Mouse (Mus musculus) stomach, postnatal 0 days (tissue): ENCODE measurements at regions not wholly inside any gene's neighbourhood (a gene's known extent, or its start where the extent isn't known, plus 50 kb on each side); places are given as distances from the start of the nearest gene placed in this dataset.

Experiments
- ATAC-seq: fragments of 200-750 bp; cut with Nextera tagmentation; 2 replicates; pipeline ENCODE4 v1.8.0; 2017; ENCODE audit not compliant: low FRiP score, low TSS enrichment
- DNase-seq: peaks from one replicate; pipeline ENCODE4 v3.0.0-alpha.2; 2016; ENCODE audit warnings: low spot score
- H3K27ac ChIP-seq: fragments of 300-500 bp; sonication (generic); replicated peaks from 2 replicates; pipeline ENCODE4 v1.5.1; 2014; ENCODE audit warnings: mild to moderate bottlenecking, control low read depth
- H3K27me3 ChIP-seq: fragments of 300-500 bp; sonication (generic); 2 replicates; pipeline ENCODE4 v1.6.1; 2014; ENCODE audit warnings: low read length; ENCODE audit not compliant: control insufficient read depth, insufficient read depth
- H3K36me3 ChIP-seq: fragments of 300-500 bp; sonication (generic); 2 replicates; pipeline ENCODE4 v1.6.1; 2014; ENCODE audit warnings: low read length, mixed read lengths; ENCODE audit not compliant: control insufficient read depth, insufficient read depth
- H3K4me1 ChIP-seq: fragments of 300-500 bp; sonication (generic); replicated peaks from 2 replicates; pipeline ENCODE4 v1.6.1; 2014; ENCODE audit warnings: antibody characterized with exemption; ENCODE audit not compliant: control insufficient read depth, insufficient read depth
- H3K4me2 ChIP-seq: fragments of 300-500 bp; sonication (generic); replicated peaks from 2 replicates; pipeline ENCODE4 v1.6.1; 2014; ENCODE audit warnings: low read depth, mild to moderate bottlenecking, control low read depth, moderate library complexity
- H3K4me3 ChIP-seq: fragments of 300-500 bp; sonication (generic); 2 replicates; pipeline ENCODE4 v1.5.1; 2014; ENCODE audit warnings: low read depth, low read length, control low read depth
- H3K9ac ChIP-seq: fragments of 300-500 bp; sonication (generic); 2 replicates; pipeline ENCODE4 v1.6.1; 2014; ENCODE audit warnings: mild to moderate bottlenecking, low read length, control low read depth, mixed read lengths
- H3K9me3 ChIP-seq: fragments of 300-500 bp; sonication (generic); 2 replicates; pipeline ENCODE4 v1.6.1; 2016; ENCODE audit warnings: low read length; ENCODE audit not compliant: control insufficient read depth
- CTCF ChIP-seq: IDR thresholded peaks from 2 replicates; pipeline ENCODE4 v1.5.1; 2016; ENCODE audit warnings: antibody characterized with exemption, low read depth, mild to moderate bottlenecking, moderate library complexity
- EP300 ChIP-seq: optimal IDR thresholded peaks from 2 replicates; pipeline ENCODE3; 2016; ENCODE audit warnings: antibody characterized with exemption
- WGBS: fragments of 180-500 bp; shearing (Covaris S2); extraction: QIAGEN DNeasy Blood & Tissue Kit; methylation state at CpG from one replicate; pipeline ENCODE4 v1.1.7; 2014; 5-methylcytosine and 5-hydroxymethylcytosine counted together

- Histone ChIP-seq H3K27me3 (no peaks in the 10 kb centered on the region), H3K36me3 (no peaks in the 10 kb centered on the region), H3K4me1 (no peaks in the 10 kb centered on the region), H3K9me3 (no peaks in the 10 kb centered on the region), H3K4me3 (no peak overlapping the region), H3K4me2 (no peak overlapping the region), H3K9ac (no peak overlapping the region), H3K27ac (no peak overlapping the region)
- ATAC-seq (no peak), DNase-seq (no peak)
- TF ChIP-seq CTCF = no peak
- TF ChIP-seq EP300 = no peak
- 44% methylated on average over 6 of the region's 6 CpGs for WGBS
These were observed 108.0 kb upstream of the Ank start for GRCm38 (mm10) chr15:27358441-27358840.

- Histone ChIP-seq H3K4me3 (no peak overlapping the region), H3K9me3 (no peaks in the 10 kb centered on the region), H3K4me1 (no peaks in the 10 kb centered on the region), H3K27ac (no peak overlapping the region), H3K4me2 (no peak overlapping the region), H3K36me3 (no peaks in the 10 kb centered on the region), H3K9ac (no peak overlapping the region), H3K27me3 (no peaks in the 10 kb centered on the region)
- no peak for ATAC-seq
- no peak for DNase-seq
- 41% methylated on average over 1 of the region's 1 CpGs for WGBS
- TF ChIP-seq EP300 = no peak
- no peak for TF ChIP-seq CTCF
These were observed 107.2 kb upstream of the Ank start for GRCm38 (mm10) chr15:27359271-27359670.

GRCm38 (mm10) chr15:27374517-27374916 is 92.0 kb upstream of the Ank start:
- WGBS = 68% methylated on average over 1 of the region's 1 CpGs
- DNase-seq = no peak
- Histone ChIP-seq H3K4me3 (no peak overlapping the region), H3K36me3 (no peaks in the 10 kb centered on the region), H3K4me1 (no peaks in the 10 kb centered on the region), H3K9ac (no peak overlapping the region), H3K27ac (no peak overlapping the region), H3K4me2 (no peak overlapping the region), H3K27me3 (no peaks in the 10 kb centered on the region), H3K9me3 (no peaks in the 10 kb centered on the region)
- no peak for TF ChIP-seq EP300
- TF ChIP-seq CTCF = peak; percentile 18; the same call in 1 of the 2 replicates
- ATAC-seq = no peak

GRCm38 (mm10) chr15:27378601-27379094 is 87.8 kb upstream of the Ank start:
- H3K9ac ChIP-seq = no peak overlapping the region
- DNase-seq (no peak), ATAC-seq (no peak)
- H3K9me3 ChIP-seq = no peaks in the 10 kb centered on the region
- no peaks in the 10 kb centered on the region for H3K4me1 ChIP-seq
- 71% methylated on average over 3 of the region's 3 CpGs for WGBS
- no peak overlapping the region for H3K27ac ChIP-seq
- TF ChIP-seq EP300 (no peak), CTCF (no peak)
- H3K27me3 ChIP-seq = no peaks in the 10 kb centered on the region
- no peak overlapping the region for H3K4me2 ChIP-seq
- no peaks in the 10 kb centered on the region for H3K36me3 ChIP-seq
- H3K4me3 ChIP-seq = no peak overlapping the region

GRCm38 (mm10) chr15:27380436-27380945 is 86.0 kb upstream of the Ank start:
- H3K4me3 ChIP-seq = no peak overlapping the region
- H3K27ac ChIP-seq = no peak overlapping the region
- H3K9ac ChIP-seq = no peak overlapping the region
- H3K4me2 ChIP-seq = no peak overlapping the region
- H3K4me1 ChIP-seq = no peaks in the 10 kb centered on the region
- H3K36me3 ChIP-seq = no peaks in the 10 kb centered on the region
- 81% methylated on average over 4 of the region's 4 CpGs for WGBS
- no peaks in the 10 kb centered on the region for H3K9me3 ChIP-seq
- ATAC-seq (no peak), DNase-seq (no peak)
- H3K27me3 ChIP-seq = no peaks in the 10 kb centered on the region
- TF ChIP-seq EP300 (no peak), CTCF (no peak)

- no peak overlapping the region for H3K4me3 ChIP-seq
- H3K27me3 ChIP-seq = no peaks in the 10 kb centered on the region
- no peak overlapping the region for H3K4me2 ChIP-seq
- ATAC-seq (no peak), DNase-seq (no peak)
- H3K9me3 ChIP-seq = no peaks in the 10 kb centered on the region
- H3K9ac ChIP-seq = no peak overlapping the region
- H3K27ac ChIP-seq = no peak overlapping the region
- WGBS = 42% methylated on average over 2 of the region's 2 CpGs
- no peaks in the 10 kb centered on the region for H3K4me1 ChIP-seq
- TF ChIP-seq CTCF (no peak), EP300 (no peak)
- H3K36me3 ChIP-seq = no peaks in the 10 kb centered on the region
These were observed 84.9 kb upstream of the Ank start for GRCm38 (mm10) chr15:27381565-27381964.
